Mouse (Mus musculus): ENCODE results near the gene Evl. TPM values are rescaled to one million over a fixed set of nuclear protein-coding genes. Genes with fewer than 3 reads are reported as not detected.

The Evl gene
- polyA plus RNA-seq, 1 experiment: 80.6 TPM

DNA sequence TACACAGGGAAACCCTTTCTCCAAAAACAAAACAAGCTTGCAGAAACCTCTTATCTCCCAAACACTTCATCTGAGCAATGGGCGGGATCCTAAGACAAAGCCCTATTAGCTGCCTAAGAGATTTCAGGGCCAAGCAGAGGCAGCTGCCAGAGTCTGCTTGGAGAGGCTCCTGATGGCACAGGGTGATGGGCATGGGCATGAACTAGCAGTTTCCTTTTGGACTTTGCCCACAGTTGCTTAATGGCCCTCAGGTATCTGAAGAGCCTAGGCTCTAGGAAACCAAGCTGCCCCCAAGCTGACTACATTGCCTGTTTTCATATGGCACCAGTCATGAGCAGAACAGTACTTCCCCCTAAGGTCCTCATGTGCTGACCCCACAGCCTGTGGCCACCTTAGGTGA lies 139.7 kb downstream of the Evl start:
- H3K4me3 ChIP-seq (replicated peaks; ENCODE audit: control insufficient read depth, low read depth, low read length): no peak overlapping the region
- H3K4me1 ChIP-seq (ENCODE audit: control insufficient read depth, insufficient read depth, low read length): no peaks in the 10 kb centered on the region
- no peak overlapping the region for H3K27ac ChIP-seq (ENCODE audit: control insufficient read depth, insufficient read depth, low read depth, low read length, poor library complexity)
- TF ChIP-seq POLR2A (IDR thresholded peaks at IDR 0.05; ENCODE audit: borderline replicate concordance, control insufficient read depth, low read depth, low read length) (no peak), CTCF (IDR thresholded peaks at IDR 0.05; ENCODE audit: control insufficient read depth, insufficient read depth, low read length) (no peak)
- WGBS: 77% methylated on average over 1 of the region's 1 CpGs

DNA sequence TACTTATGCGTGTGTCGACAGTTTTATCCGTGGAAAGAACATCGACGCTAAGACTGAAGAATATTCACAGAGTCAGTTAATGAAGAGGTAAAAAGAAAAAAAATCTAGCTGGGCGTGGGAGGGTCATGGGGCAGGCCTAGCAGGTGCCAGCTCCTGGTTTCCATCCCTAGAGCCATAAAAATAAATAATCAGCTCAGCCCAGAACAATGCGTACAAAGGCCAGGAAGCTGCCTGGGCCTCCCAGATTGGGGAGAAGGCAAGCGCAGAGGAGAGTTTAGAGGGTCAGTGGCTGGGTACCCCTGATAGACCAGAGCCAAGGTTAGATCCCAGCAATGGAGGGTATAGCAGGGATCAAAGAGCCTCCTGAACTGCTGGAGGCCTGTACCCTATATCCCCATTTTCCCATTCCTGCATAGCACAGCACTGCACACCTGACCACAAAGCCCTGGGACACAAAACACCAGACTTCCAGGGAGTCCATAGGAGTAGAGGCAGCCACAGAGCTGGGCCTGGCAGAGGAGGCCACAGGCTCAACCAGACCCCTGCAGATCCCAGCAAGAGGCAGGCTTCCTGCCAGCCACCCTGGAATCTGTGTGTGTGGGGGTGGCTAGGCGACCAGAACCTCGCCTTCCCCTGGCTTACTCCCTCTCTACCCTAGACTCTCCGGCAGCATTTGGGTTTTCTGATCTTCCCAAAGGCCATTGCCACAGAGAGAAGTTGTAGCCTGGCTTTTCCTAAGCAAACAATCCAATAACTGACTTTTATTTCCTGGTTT lies 144.4 kb downstream of the Evl start:
- Histone ChIP-seq H3K4me1 (ENCODE audit: control insufficient read depth, insufficient read depth, low read length) (peaks cover 3% of the 10 kb centered on the region), H3K27ac (ENCODE audit: control insufficient read depth, insufficient read depth, low read depth, low read length, poor library complexity) (no peak overlapping the region), H3K4me3 (replicated peaks; ENCODE audit: control insufficient read depth, low read depth, low read length) (no peak overlapping the region)
- 86% methylated on average over 11 of the region's 11 CpGs for WGBS
- TF ChIP-seq POLR2A (IDR thresholded peaks at IDR 0.05; ENCODE audit: borderline replicate concordance, control insufficient read depth, low read depth, low read length) (no peak), CTCF (IDR thresholded peaks at IDR 0.05; ENCODE audit: control insufficient read depth, insufficient read depth, low read length) (no peak)

GRCm38 (mm10) chr12:108699576-108699975 lies 145.1 kb downstream of the Evl start:
- H3K4me1 ChIP-seq (ENCODE audit: control insufficient read depth, insufficient read depth, low read length): peaks cover 3% of the 10 kb centered on the region
- H3K4me3 ChIP-seq (replicated peaks; ENCODE audit: control insufficient read depth, low read depth, low read length): no peak overlapping the region
- WGBS: 57% methylated on average over 10 of the region's 10 CpGs
- no peak overlapping the region for H3K27ac ChIP-seq (ENCODE audit: control insufficient read depth, insufficient read depth, low read depth, low read length, poor library complexity)
- no peak for TF ChIP-seq CTCF (IDR thresholded peaks at IDR 0.05; ENCODE audit: control insufficient read depth, insufficient read depth, low read length)
- no peak for TF ChIP-seq POLR2A (IDR thresholded peaks at IDR 0.05; ENCODE audit: borderline replicate concordance, control insufficient read depth, low read depth, low read length)

DNA sequence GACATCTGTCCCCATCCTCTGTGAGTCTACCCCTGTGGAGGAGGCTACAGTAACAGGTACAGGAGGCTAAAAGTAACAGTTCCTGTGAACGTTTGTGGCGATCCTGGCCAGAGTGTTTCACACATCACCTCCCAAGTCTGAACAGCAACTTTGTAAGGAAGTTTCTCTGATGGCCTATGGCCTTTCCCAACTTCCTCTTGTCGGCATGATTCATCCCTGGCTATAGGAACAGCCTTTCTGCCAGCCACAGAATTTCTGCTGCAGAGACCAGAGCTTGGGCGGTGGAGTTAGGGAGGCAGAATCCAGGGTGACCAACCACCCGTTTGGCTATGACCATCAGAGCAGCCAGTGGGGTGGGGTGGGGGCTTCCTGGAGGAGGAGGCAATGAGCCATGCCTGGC lies 145.5 kb downstream of the Evl start:
- Histone ChIP-seq H3K4me1 (ENCODE audit: control insufficient read depth, insufficient read depth, low read length) (peaks cover 3% of the 10 kb centered on the region), H3K27ac (ENCODE audit: control insufficient read depth, insufficient read depth, low read depth, low read length, poor library complexity) (no peak overlapping the region), H3K4me3 (replicated peaks; ENCODE audit: control insufficient read depth, low read depth, low read length) (no peak overlapping the region)
- 22% methylated on average over 5 of the region's 5 CpGs for WGBS
- TF ChIP-seq POLR2A (IDR thresholded peaks at IDR 0.05; ENCODE audit: borderline replicate concordance, control insufficient read depth, low read depth, low read length): no peak
- no peak for TF ChIP-seq CTCF (IDR thresholded peaks at IDR 0.05; ENCODE audit: control insufficient read depth, insufficient read depth, low read length)

GRCm38 (mm10) chr12:108701221-108701620 lies 146.7 kb downstream of the Evl start:
- 11% methylated on average over 2 of the region's 2 CpGs for WGBS
- Histone ChIP-seq H3K27ac (ENCODE audit: control insufficient read depth, insufficient read depth, low read depth, low read length, poor library complexity) (no peak overlapping the region), H3K4me1 (ENCODE audit: control insufficient read depth, insufficient read depth, low read length) (peaks cover 3% of the 10 kb centered on the region), H3K4me3 (replicated peaks; ENCODE audit: control insufficient read depth, low read depth, low read length) (no peak overlapping the region)
- TF ChIP-seq CTCF (IDR thresholded peaks at IDR 0.05; ENCODE audit: control insufficient read depth, insufficient read depth, low read length) (no peak), POLR2A (IDR thresholded peaks at IDR 0.05; ENCODE audit: borderline replicate concordance, control insufficient read depth, low read depth, low read length) (no peak)

DNA sequence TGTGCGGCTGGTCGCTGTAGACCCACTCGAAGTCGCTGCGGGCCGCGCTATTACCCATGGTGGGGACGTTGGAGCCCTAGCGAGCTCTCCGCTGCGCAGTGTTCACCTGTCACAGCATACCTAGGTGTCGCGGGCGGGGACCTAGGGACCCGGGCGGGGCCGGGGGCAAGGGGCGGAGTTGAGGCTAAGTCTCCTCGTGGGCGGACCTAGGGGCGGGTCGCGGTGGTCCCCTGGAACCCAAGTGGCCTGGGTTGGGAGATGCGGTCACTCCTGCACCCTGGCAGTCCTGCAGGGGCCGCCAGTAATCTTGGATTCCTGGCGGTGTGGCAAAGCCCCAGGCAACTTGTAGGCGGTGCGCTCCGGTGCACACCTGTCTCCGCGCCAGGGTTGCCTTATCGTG lies 147.7 kb downstream of the Evl start, which contains the start of gene Degs2:
Gene Degs2, minus strand, starts transcription at position 131 of the 400 bp plus-strand sequence.
- H3K4me1 ChIP-seq (ENCODE audit: control insufficient read depth, insufficient read depth, low read length): peaks cover 3% of the 10 kb centered on the region
- no peak within 1 kb of the TSS for H3K4me3 ChIP-seq (replicated peaks; ENCODE audit: control insufficient read depth, low read depth, low read length)
- TF ChIP-seq CTCF (IDR thresholded peaks at IDR 0.05; ENCODE audit: control insufficient read depth, insufficient read depth, low read length) (no peak), POLR2A (IDR thresholded peaks at IDR 0.05; ENCODE audit: borderline replicate concordance, control insufficient read depth, low read depth, low read length) (no peak)
- H3K27ac ChIP-seq (ENCODE audit: control insufficient read depth, insufficient read depth, low read depth, low read length, poor library complexity): no peak within 1 kb of the TSS
- 5% methylated on average over 32 of the region's 32 CpGs for WGBS

- H3K27ac ChIP-seq (ENCODE audit: control insufficient read depth, insufficient read depth, low read depth, low read length, poor library complexity): no peak overlapping the region
- 77% methylated on average over 6 of the region's 6 CpGs for WGBS
- no peaks in the 10 kb centered on the region; the same call in 1 of the 2 replicates for H3K4me1 ChIP-seq (ENCODE audit: control insufficient read depth, insufficient read depth, low read length)
- H3K4me3 ChIP-seq (replicated peaks; ENCODE audit: control insufficient read depth, low read depth, low read length): no peak overlapping the region
- TF ChIP-seq POLR2A (IDR thresholded peaks at IDR 0.05; ENCODE audit: borderline replicate concordance, control insufficient read depth, low read depth, low read length) (no peak), CTCF (IDR thresholded peaks at IDR 0.05; ENCODE audit: control insufficient read depth, insufficient read depth, low read length) (no peak)
Observed at GRCm38 (mm10) chr12:108705486-108705885, 151.0 kb downstream of the Evl start.

DNA sequence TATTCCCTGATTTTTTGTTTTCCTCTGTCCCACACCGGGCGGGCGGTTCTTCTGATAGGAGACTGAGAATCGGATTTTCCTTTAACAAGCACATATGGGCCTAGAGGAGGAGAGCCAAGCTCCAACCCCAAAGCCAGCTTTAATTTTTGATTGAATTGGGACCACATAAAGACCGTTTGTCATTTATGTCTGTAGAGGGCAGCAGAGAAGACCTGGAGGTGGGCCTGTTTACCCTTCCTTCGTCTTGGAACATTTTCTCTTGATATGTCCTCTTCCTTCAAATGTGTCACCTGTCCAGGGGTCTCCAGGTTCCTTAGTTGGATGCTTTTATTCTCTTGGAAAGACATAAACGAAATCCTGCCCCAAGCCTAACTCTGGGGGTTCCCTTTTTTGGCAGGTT lies 151.6 kb downstream of the Evl start:
- H3K27ac ChIP-seq (ENCODE audit: control insufficient read depth, insufficient read depth, low read depth, low read length, poor library complexity): no peak overlapping the region
- WGBS: 42% methylated on average over 7 of the region's 7 CpGs
- no peaks in the 10 kb centered on the region; the same call in 1 of the 2 replicates for H3K4me1 ChIP-seq (ENCODE audit: control insufficient read depth, insufficient read depth, low read length)
- TF ChIP-seq POLR2A (IDR thresholded peaks at IDR 0.05; ENCODE audit: borderline replicate concordance, control insufficient read depth, low read depth, low read length) (no peak), CTCF (IDR thresholded peaks at IDR 0.05; ENCODE audit: control insufficient read depth, insufficient read depth, low read length) (no peak)
- no peak overlapping the region for H3K4me3 ChIP-seq (replicated peaks; ENCODE audit: control insufficient read depth, low read depth, low read length)
